Mouse (Mus musculus) brain, adult 2 months (tissue): ENCODE measurements around the gene Svs3a.
"Not testable (repeated sequence)": the region's sequence is repeated elsewhere in the genome, so short reads cannot be mapped to it uniquely, and the experiment has no call there.

Source experiments
- DNase-seq: peaks from one replicate; pipeline ENCODE4 v3.0.0; 2011; ENCODE audit warnings: low read depth, low spot score

The Svs3a gene

DNA sequence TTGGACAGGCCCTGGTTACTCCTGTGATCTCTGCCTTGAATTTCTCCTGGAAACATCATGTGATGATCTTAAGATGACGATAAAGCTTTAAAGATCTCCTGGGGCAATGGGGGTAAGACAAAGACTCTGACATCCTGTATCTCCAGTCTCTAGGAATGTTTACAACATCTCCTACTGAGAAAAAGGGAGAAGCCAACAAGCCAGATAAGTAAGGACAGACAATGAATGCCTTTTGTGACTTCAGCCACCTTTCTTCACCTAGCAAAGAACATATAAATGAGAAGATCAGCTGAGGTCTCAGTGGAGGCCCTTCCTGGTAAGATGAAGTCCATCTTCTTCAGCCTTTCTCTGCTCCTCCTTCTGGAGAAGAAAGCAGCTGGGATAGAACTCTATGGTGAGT is at the start of gene Svs3a:
TSS of gene Svs3a (plus strand) at position 301 of the 400 bp plus-strand sequence.
- not testable (repeated sequence) for DNase-seq

GRCm38 (mm10) chr2:164256540-164256939 is 32.5 kb upstream of the Svs3a start, which contains the start of gene Svs3b:
Gene Svs3b, minus strand, starts transcription at chr2:164256640.
- DNase-seq: not testable (repeated sequence)

GRCm38 (mm10) chr2:164278359-164278758 is 10.7 kb upstream of the Svs3a start, which contains the start of gene Svs4:
Gene Svs4, minus strand, starts transcription at chr2:164278459.
- DNase-seq: no peak

DNA sequence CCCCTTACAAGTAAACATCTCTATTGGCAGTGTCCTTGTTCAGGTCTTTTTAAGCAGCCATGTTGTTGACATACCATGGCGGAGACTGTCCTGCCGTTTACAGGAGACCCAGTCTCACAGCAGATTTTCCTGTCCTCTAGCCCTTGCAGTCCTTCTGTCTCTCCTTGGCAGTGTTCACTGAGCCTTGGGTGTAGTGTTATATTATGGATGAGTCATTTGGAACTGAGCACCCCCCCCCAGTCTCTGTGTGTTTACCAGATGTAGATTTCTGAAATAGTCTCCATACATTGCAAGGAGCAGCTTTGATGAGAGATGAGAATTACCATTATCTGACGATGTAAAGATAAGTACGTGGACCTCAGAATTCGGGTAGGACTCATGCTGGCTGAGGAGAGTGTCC is 23.5 kb downstream of the Svs3a start:
- peak; percentile 61 for DNase-seq

DNA sequence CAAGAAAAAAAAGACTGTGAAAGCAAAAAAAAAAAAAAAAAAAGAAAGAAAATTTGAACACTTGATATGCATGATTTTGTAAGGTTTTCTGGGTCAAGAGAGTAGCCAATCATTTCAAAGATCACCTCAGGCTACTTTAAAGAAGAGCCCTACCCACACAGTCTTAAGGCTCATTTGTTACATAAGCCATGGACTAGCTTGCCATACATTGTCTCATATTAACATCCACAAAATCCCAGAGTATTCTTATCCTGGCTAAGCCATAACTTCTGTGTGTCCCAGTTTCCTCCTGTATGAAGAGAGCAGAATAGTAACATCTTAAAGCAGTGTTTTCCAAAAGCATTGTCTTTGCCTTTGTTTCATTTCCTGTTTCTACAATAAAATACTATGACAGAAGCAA is 26.4 kb downstream of the Svs3a start:
- peak; percentile 32 for DNase-seq

DNA sequence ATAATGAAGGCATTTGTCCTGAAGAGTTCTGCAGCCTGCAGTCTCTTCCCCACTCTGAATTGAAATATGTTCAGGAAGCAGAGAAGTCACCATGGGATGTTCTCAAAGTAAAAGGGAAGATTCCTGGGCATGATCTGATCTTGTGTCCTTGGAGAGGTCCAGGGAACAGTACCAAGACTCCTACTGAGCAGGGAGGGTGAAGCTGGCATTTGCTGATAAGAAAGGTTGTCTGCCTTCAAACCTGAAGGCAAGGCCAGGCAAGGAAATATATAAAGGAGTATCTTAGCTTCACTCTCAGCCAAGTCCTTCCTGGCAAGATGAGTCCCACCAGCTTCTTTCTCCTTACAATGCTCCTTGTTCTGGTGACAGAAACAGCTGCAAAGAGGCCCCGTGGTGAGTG is 27.4 kb downstream of the Svs3a start, which contains the start of gene Svs6:
TSS of gene Svs6 (plus strand) at position 301 of the 400 bp plus-strand sequence.
- DNase-seq: not testable (repeated sequence)

- no peak for DNase-seq
These were observed 31.9 kb downstream of the Svs3a start for GRCm38 (mm10) chr2:164320983-164321382.

- not testable (repeated sequence) for DNase-seq
These were observed 43.4 kb downstream of the Svs3a start, which contains the start of gene Svs5 for GRCm38 (mm10) chr2:164332440-164332839. Gene Svs5, plus strand, starts transcription at chr2:164332740.
